Mouse (Mus musculus) heart, embryonic 14.5 days (tissue): ENCODE results near the gene Ildr2. TPM values are rescaled to one million over a fixed set of nuclear protein-coding genes. Genes with fewer than 3 reads are reported as not detected.

ENCODE experiments used
- ATAC-seq: fragments of 200-750 bp; cut with Nextera tagmentation; 2 replicates; pipeline ENCODE4 v1.8.0; 2017; ENCODE audit warnings: low read depth, moderate TSS enrichment; ENCODE audit not compliant: insufficient number of reproducible peaks, insufficient read depth, low FRiP score
- H3K27ac ChIP-seq, 2 experiments: fragments of 200-500 bp in 1 of 2; fragments of 300-500 bp in 1 of 2; sonication (generic) in 1 of 2; replicated peaks in 1 of 2; 2 replicates each; pipeline ENCODE4 v1.5.1; 2012 to 2014; ENCODE audit warnings: low read depth in 2 of 2, low read length in 2 of 2, control low read depth in 1 of 2, mild to moderate bottlenecking in 1 of 2, mixed read lengths in 1 of 2; ENCODE audit not compliant: control insufficient read depth in 1 of 2, insufficient read depth in 1 of 2
- H3K27me3 ChIP-seq: fragments of 300-500 bp; sonication (generic); 2 replicates; pipeline ENCODE4 v1.6.1; 2014; ENCODE audit warnings: mild to moderate bottlenecking, low read length, control low read depth; ENCODE audit not compliant: control insufficient read depth, insufficient read depth
- H3K36me3 ChIP-seq: fragments of 300-500 bp; sonication (generic); 2 replicates; pipeline ENCODE4 v1.6.1; 2014; ENCODE audit warnings: mild to moderate bottlenecking, control low read depth, low read length, mixed read lengths; ENCODE audit not compliant: control insufficient read depth, insufficient read depth
- H3K4me1 ChIP-seq, 2 experiments: fragments of 200-500 bp in 1 of 2; fragments of 300-500 bp in 1 of 2; sonication (generic) in 1 of 2; 2 replicates each; pipeline ENCODE4 v1.6.1; 2012 to 2014; ENCODE audit warnings: low read length in 2 of 2, control low read depth in 1 of 2, mixed read lengths in 1 of 2; ENCODE audit not compliant: control insufficient read depth in 2 of 2, insufficient read depth in 2 of 2
- H3K4me2 ChIP-seq: fragments of 300-500 bp; sonication (generic); 2 replicates; pipeline ENCODE4 v1.6.1; 2014; ENCODE audit warnings: mild to moderate bottlenecking, low read length
- H3K4me3 ChIP-seq, 2 experiments: fragments of 200-500 bp in 1 of 2; fragments of 300-500 bp in 1 of 2; sonication (generic) in 1 of 2; 2 replicates each; pipeline ENCODE4 v1.5.1; 2012 to 2014; ENCODE audit warnings: low read length in 2 of 2, mild to moderate bottlenecking in 2 of 2, control low read depth in 1 of 2, low read depth in 1 of 2, moderate library complexity in 1 of 2; ENCODE audit not compliant: control insufficient read depth in 1 of 2, insufficient read depth in 1 of 2
- H3K9ac ChIP-seq: fragments of 300-500 bp; sonication (generic); 2 replicates; pipeline ENCODE4 v1.6.1; 2014; ENCODE audit warnings: mild to moderate bottlenecking, low read length
- H3K9me3 ChIP-seq: fragments of 300-500 bp; sonication (generic); 2 replicates; pipeline ENCODE4 v1.6.1; 2016; ENCODE audit warnings: low read length, control low read depth; ENCODE audit not compliant: control insufficient read depth
- WGBS: fragments of 180-500 bp; shearing (Covaris S2); extraction: QIAGEN DNeasy Blood & Tissue Kit; methylation state at CpG from one replicate; pipeline ENCODE4 v1.1.7; 2014; 5-methylcytosine and 5-hydroxymethylcytosine counted together
- polyA plus RNA-seq: library from polyadenylated mRNA; unstranded; fragments of >200 nt; fragmentation: Nextera tagmentation; extraction: Ambion mirVana; gene quantifications from 2 replicates; pipeline ENCODE4 v1.2.1, GENCODE M21; 2014

The Ildr2 gene
- polyA plus RNA-seq, 1 experiment from 2014 or later, result 1.5 TPM

GRCm38 (mm10) chr1:166284390-166284789 lies 30.5 kb downstream of the Ildr2 start:
- H3K27ac ChIP-seq, result no peak overlapping the region
- H3K4me2 ChIP-seq, result no peak overlapping the region
- H3K9me3 ChIP-seq, result no peaks in the 10 kb centered on the region
- H3K4me3 ChIP-seq, result no peak overlapping the region
- no peaks in the 10 kb centered on the region for H3K36me3 ChIP-seq
- ATAC-seq, result no peak
- WGBS, result 74% methylated on average over 8 of the region's 8 CpGs
- peaks cover 7 to 9% of the 10 kb centered on the region in 2 experiments; a peak in 3 of 4 replicates for H3K4me1 ChIP-seq
- H3K27me3 ChIP-seq, result no peaks in the 10 kb centered on the region
- H3K9ac ChIP-seq, result no peak overlapping the region

- no peak overlapping the region for H3K9ac ChIP-seq
- 81% methylated on average over 9 of the region's 9 CpGs for WGBS
- no peak for ATAC-seq
- H3K36me3 ChIP-seq, result no peaks in the 10 kb centered on the region
- no peaks in the 10 kb centered on the region for H3K27me3 ChIP-seq
- H3K4me1 ChIP-seq, result peaks cover 7 to 9% of the 10 kb centered on the region in 2 experiments; a peak in 3 of 4 replicates
- no peak overlapping the region for H3K4me3 ChIP-seq
- no peak overlapping the region for H3K4me2 ChIP-seq
- H3K9me3 ChIP-seq, result no peaks in the 10 kb centered on the region
- no peak overlapping the region for H3K27ac ChIP-seq
Observed at GRCm38 (mm10) chr1:166286231-166286630, 32.3 kb downstream of the Ildr2 start.

GRCm38 (mm10) chr1:166290562-166290961 lies 36.6 kb downstream of the Ildr2 start:
- Histone ChIP-seq H3K27me3 (no peaks in the 10 kb centered on the region), H3K4me2 (no peak overlapping the region), H3K36me3 (no peaks in the 10 kb centered on the region), H3K4me1 (no peaks in the 10 kb centered on the region), H3K27ac (no peak overlapping the region), H3K9ac (no peak overlapping the region), H3K4me3 (no peak overlapping the region), H3K9me3 (no peaks in the 10 kb centered on the region)
- WGBS, result 77% methylated on average over 6 of the region's 6 CpGs
- ATAC-seq, result no peak

GRCm38 (mm10) chr1:166293086-166293485 lies 39.1 kb downstream of the Ildr2 start:
- H3K36me3 ChIP-seq, result no peaks in the 10 kb centered on the region
- WGBS, result 71% methylated on average over 3 of the region's 3 CpGs

GRCm38 (mm10) chr1:166295548-166295947 lies 41.6 kb downstream of the Ildr2 start:
- Histone ChIP-seq H3K9ac (no peak overlapping the region), H3K9me3 (no peaks in the 10 kb centered on the region), H3K27me3 (0 out of 2 replicates have a peak, but pooled peaks cover 3% of the 10 kb centered on the region), H3K27ac (no peak overlapping the region), H3K4me1 (peaks cover 0 to 3% of the 10 kb centered on the region in 2 experiments; a peak in 1 of 4 replicates), H3K4me3 (no peak overlapping the region), H3K4me2 (no peak overlapping the region), H3K36me3 (no peaks in the 10 kb centered on the region)
- WGBS, result 67% methylated on average over 7 of the region's 7 CpGs
- no peak for ATAC-seq

More at GRCm38 (mm10) chr1:166293086-166293485, 39.1 kb downstream of the Ildr2 start:
- Histone ChIP-seq H3K9me3 (no peaks in the 10 kb centered on the region), H3K27ac (no peak overlapping the region), H3K4me1 (peaks cover 0 to 3% of the 10 kb centered on the region in 2 experiments; a peak in 1 of 4 replicates), H3K9ac (no peak overlapping the region), H3K27me3 (no peaks in the 10 kb centered on the region), H3K4me2 (no peak overlapping the region), H3K4me3 (no peak overlapping the region)
- ATAC-seq, result no peak

- H3K27ac ChIP-seq, result no peak overlapping the region
- ATAC-seq, result no peak
- no peak overlapping the region for H3K4me3 ChIP-seq
- 75% methylated on average over 9 of the region's 9 CpGs for WGBS
- peaks cover 0 to 3% of the 10 kb centered on the region in 2 experiments; a peak in 1 of 4 replicates for H3K4me1 ChIP-seq
- H3K36me3 ChIP-seq, result no peaks in the 10 kb centered on the region
- H3K9me3 ChIP-seq, result no peaks in the 10 kb centered on the region
- H3K27me3 ChIP-seq, result 0 out of 2 replicates have a peak, but pooled peaks cover 3% of the 10 kb centered on the region
- H3K9ac ChIP-seq, result no peak overlapping the region
- H3K4me2 ChIP-seq, result no peak overlapping the region
Observed at GRCm38 (mm10) chr1:166296371-166296770, 42.4 kb downstream of the Ildr2 start.

- Histone ChIP-seq H3K9me3 (no peaks in the 10 kb centered on the region), H3K27ac (no peak overlapping the region), H3K27me3 (0 out of 2 replicates have a peak, but pooled peaks cover 3% of the 10 kb centered on the region), H3K9ac (no peak overlapping the region), H3K4me3 (no peak overlapping the region), H3K4me2 (no peak overlapping the region), H3K4me1 (peaks cover 0 to 3% of the 10 kb centered on the region in 2 experiments; a peak in 1 of 4 replicates), H3K36me3 (no peaks in the 10 kb centered on the region)
- 74% methylated on average over 8 of the region's 8 CpGs for WGBS
- no peak for ATAC-seq
Observed at GRCm38 (mm10) chr1:166296971-166297370, 43.0 kb downstream of the Ildr2 start.
